Mouse (Mus musculus) cerebellum, postnatal 14 days (tissue): Measurements from ENCODE around the gene Mgme1.

ENCODE experiments used
- DNase-seq, 2 experiments: peaks; one replicate each; pipeline ENCODE4 v3.0.0; 2021; ENCODE audit warnings: mixed read lengths in 2 of 2

Gene Mgme1

GRCm38 (mm10) chr2:144270507-144271420, at the start of gene Mgme1, which contains the start of gene Snx5:
Gene Mgme1, plus strand, starts transcription at chr2:144270663.
Gene Snx5, minus strand, starts transcription at chr2:144270906.
- peak; percentile 93 to 95 for DNase-seq

GRCm38 (mm10) chr2:144224351-144224750, 46.1 kb upstream of the Mgme1 start:
- no peak for DNase-seq

- no peak for DNase-seq
Measured at GRCm38 (mm10) chr2:144226906-144227586, 43.4 kb upstream of the Mgme1 start.

- no peak for DNase-seq
Measured at GRCm38 (mm10) chr2:144228521-144229346, 41.7 kb upstream of the Mgme1 start.

GRCm38 (mm10) chr2:144229647-144230046, 40.8 kb upstream of the Mgme1 start:
- DNase-seq, result no peak

- no peak for DNase-seq
Measured at GRCm38 (mm10) chr2:144230498-144230897, 40.0 kb upstream of the Mgme1 start.

GRCm38 (mm10) chr2:144231115-144231514, 39.3 kb upstream of the Mgme1 start:
- no peak for DNase-seq

- no peak for DNase-seq
Measured at GRCm38 (mm10) chr2:144233534-144233933, 36.9 kb upstream of the Mgme1 start.

- DNase-seq, result no peak
Measured at GRCm38 (mm10) chr2:144235776-144236175, 34.7 kb upstream of the Mgme1 start.

- DNase-seq, result no peak
Measured at GRCm38 (mm10) chr2:144236791-144237584, 33.5 kb upstream of the Mgme1 start.

GRCm38 (mm10) chr2:144238341-144238740, 32.1 kb upstream of the Mgme1 start:
- DNase-seq, result no peak

- no peak for DNase-seq
Measured at GRCm38 (mm10) chr2:144239318-144239717, 31.1 kb upstream of the Mgme1 start.

GRCm38 (mm10) chr2:144240095-144240899, 30.2 kb upstream of the Mgme1 start:
- DNase-seq, result no peak

- DNase-seq, result no peak
Measured at GRCm38 (mm10) chr2:144245464-144245863, 25.0 kb upstream of the Mgme1 start.

GRCm38 (mm10) chr2:144246270-144246669, 24.2 kb upstream of the Mgme1 start:
- DNase-seq, result no peak

- no peak for DNase-seq
Measured at GRCm38 (mm10) chr2:144247337-144247978, 23.0 kb upstream of the Mgme1 start.

GRCm38 (mm10) chr2:144248613-144249376, 21.7 kb upstream of the Mgme1 start:
- no peak for DNase-seq

- no peak for DNase-seq
Measured at GRCm38 (mm10) chr2:144250111-144250510, 20.4 kb upstream of the Mgme1 start.

GRCm38 (mm10) chr2:144262837-144263236, 7.6 kb upstream of the Mgme1 start:
- no peak for DNase-seq
